Mouse (Mus musculus) lung, embryonic 16.5 days (tissue): Measurements from ENCODE around the gene Fam189a2. TPM values are rescaled to one million over a fixed set of nuclear protein-coding genes. Genes with fewer than 3 reads are reported as not detected.

Experiments used
- ATAC-seq: fragments of 200-750 bp; cut with Nextera tagmentation; 2 replicates; pipeline ENCODE4 v1.8.0; 2017; ENCODE audit warnings: low read depth, mild to moderate bottlenecking, moderate library complexity
- H3K27ac ChIP-seq: fragments of 300-500 bp; sonication (generic); 2 replicates; pipeline ENCODE4 v1.5.1; 2014; ENCODE audit warnings: mild to moderate bottlenecking, control low read depth, low read length
- H3K27me3 ChIP-seq: fragments of 300-500 bp; sonication (generic); 2 replicates; pipeline ENCODE4 v1.6.1; 2014; ENCODE audit warnings: low read depth, low read length, mixed read lengths; ENCODE audit not compliant: control insufficient read depth, insufficient read depth
- H3K36me3 ChIP-seq: fragments of 300-500 bp; sonication (generic); 2 replicates; pipeline ENCODE4 v1.6.1; 2014; ENCODE audit warnings: low read length; ENCODE audit not compliant: control insufficient read depth, insufficient read depth
- H3K4me1 ChIP-seq: fragments of 300-500 bp; sonication (generic); replicated peaks from 2 replicates; pipeline ENCODE4 v1.6.1; 2014; ENCODE audit warnings: low read length, mixed read lengths; ENCODE audit not compliant: control insufficient read depth, insufficient read depth
- H3K4me2 ChIP-seq: fragments of 300-500 bp; sonication (generic); 2 replicates; pipeline ENCODE4 v1.6.1; 2014; ENCODE audit warnings: low read depth, low read length, control low read depth
- H3K4me3 ChIP-seq: fragments of 300-500 bp; sonication (generic); 2 replicates; pipeline ENCODE4 v1.5.1; 2014; ENCODE audit warnings: mild to moderate bottlenecking, low read length, control low read depth
- H3K9ac ChIP-seq: fragments of 300-500 bp; sonication (generic); 2 replicates; pipeline ENCODE4 v1.6.1; 2014; ENCODE audit warnings: low read length, control low read depth
- H3K9me3 ChIP-seq: fragments of 300-500 bp; sonication (generic); 2 replicates; pipeline ENCODE4 v1.6.1; 2016; ENCODE audit warnings: low read length; ENCODE audit not compliant: control insufficient read depth
- WGBS: fragments of 180-500 bp; shearing (Covaris S2); extraction: QIAGEN DNeasy Blood & Tissue Kit; methylation state at CpG from one replicate; pipeline ENCODE4 v1.1.7; 2014; 5-methylcytosine and 5-hydroxymethylcytosine counted together
- polyA plus RNA-seq: library from polyadenylated mRNA; unstranded; fragments of >200 nt; fragmentation: Nextera tagmentation; extraction: Ambion mirVana; gene quantifications from 2 replicates; pipeline ENCODE4 v1.2.1, GENCODE M21; 2015

Gene Fam189a2
- polyA plus RNA-seq, 1 experiment from 2014 or later: 1.6 TPM

DNA sequence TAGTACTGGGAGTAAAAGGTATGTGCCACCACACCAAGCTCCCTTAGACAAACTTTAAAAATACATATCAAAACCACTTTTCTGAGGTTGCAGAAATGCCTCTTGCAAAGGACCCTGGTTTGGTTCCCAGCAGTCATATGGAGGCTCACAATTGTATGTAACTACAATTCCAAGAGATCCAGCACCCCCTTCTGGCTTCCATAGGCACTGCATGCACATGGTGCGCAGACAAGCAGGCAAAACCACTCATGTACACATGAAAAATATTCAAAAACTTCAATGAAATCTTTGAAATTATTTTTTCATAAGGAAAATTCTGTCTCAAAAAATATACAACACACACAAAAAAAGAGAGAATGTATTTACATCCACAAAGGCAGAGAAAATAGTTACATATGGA, 26.1 kb upstream of the Fam189a2 start:
- H3K9me3 ChIP-seq: no peaks in the 10 kb centered on the region
- ATAC-seq: no peak
- peaks cover 12% of the 10 kb centered on the region for H3K4me1 ChIP-seq
- H3K36me3 ChIP-seq: no peaks in the 10 kb centered on the region
- 100% methylated on average over 1 of the region's 1 CpGs for WGBS
- H3K4me3 ChIP-seq: no peak overlapping the region
- no peak overlapping the region for H3K9ac ChIP-seq
- H3K27me3 ChIP-seq: no peaks in the 10 kb centered on the region
- H3K4me2 ChIP-seq: no peak overlapping the region
- H3K27ac ChIP-seq: no peak overlapping the region

DNA sequence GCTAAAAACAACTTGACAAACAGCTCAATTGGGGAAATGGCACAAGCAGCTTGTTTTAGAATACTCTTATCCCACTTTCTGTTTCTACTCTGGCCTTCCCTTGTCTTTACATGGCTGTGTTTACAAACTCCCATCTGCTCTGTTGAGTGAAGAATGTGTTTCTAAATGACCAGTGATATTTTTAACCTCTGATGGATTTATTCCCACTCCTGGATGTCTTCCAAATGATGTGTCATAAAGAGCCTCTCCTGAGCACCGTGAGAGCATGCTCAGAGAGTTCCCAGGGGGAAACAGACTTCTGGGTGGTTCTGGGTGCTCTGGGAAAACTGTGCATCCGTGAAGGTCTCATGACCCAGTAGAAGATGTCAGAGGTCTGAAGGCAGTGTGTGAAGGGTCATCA, 24.1 kb upstream of the Fam189a2 start:
- no peaks in the 10 kb centered on the region for H3K9me3 ChIP-seq
- ATAC-seq: peak; percentile 83
- WGBS: 27% methylated on average over 2 of the region's 2 CpGs
- H3K4me2 ChIP-seq: no peak overlapping the region
- no peak overlapping the region for H3K4me3 ChIP-seq
- peak overlapping the region; percentile 81 for H3K27ac ChIP-seq
- peaks cover 15% of the 10 kb centered on the region for H3K4me1 ChIP-seq
- no peaks in the 10 kb centered on the region for H3K36me3 ChIP-seq
- H3K27me3 ChIP-seq: no peaks in the 10 kb centered on the region
- no peak overlapping the region for H3K9ac ChIP-seq

DNA sequence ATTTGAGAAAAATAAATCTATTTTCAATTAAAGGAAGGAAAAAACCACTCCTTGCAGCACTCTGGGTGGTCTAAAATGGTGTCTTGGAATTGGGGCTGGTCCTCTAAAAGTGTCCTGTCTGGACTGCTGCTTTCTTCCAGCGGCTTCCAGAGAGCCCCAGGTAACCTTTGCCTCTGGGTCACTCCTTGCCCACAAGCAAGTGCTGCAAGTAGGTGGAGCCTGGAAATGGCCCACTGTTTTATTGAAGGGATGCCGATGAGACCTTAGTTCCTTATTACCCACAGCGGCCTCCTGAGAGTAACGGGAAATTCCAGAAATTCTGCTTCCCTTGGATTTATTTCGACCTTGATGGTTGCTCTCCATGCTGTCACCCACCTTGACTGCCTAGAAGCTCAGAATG, 23.4 kb upstream of the Fam189a2 start:
- peaks cover 17% of the 10 kb centered on the region for H3K4me1 ChIP-seq
- H3K36me3 ChIP-seq: no peaks in the 10 kb centered on the region
- no peaks in the 10 kb centered on the region for H3K9me3 ChIP-seq
- no peak overlapping the region for H3K9ac ChIP-seq
- H3K4me2 ChIP-seq: no peak overlapping the region; the same call in 1 of the 2 replicates
- no peak for ATAC-seq
- peak overlapping the region; percentile 81 for H3K27ac ChIP-seq
- 18% methylated on average over 5 of the region's 5 CpGs for WGBS
- no peaks in the 10 kb centered on the region for H3K27me3 ChIP-seq
- no peak overlapping the region for H3K4me3 ChIP-seq

DNA sequence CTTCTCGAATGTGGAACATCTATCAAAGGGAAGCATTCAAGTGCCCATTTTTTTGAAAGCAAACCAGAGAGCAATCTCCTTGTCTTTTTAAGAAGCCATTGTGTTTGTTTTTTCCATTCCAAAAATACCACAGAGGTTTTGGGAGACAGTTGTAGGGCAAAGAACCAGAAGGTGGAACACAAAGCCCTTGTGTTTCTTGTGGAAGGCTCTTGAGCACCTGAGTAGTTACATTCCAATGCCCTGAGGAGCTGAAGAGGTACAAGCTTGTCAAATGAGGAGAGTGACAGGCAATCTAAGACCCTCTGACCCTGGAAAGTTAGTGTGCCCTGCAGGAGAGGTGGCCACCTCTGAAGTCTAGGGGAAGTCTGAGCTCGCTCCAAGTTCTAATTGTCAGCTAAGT, 19.7 kb upstream of the Fam189a2 start:
- Histone ChIP-seq H3K9me3 (no peaks in the 10 kb centered on the region), H3K9ac (no peak overlapping the region), H3K4me1 (peaks cover 27% of the 10 kb centered on the region), H3K27me3 (no peaks in the 10 kb centered on the region), H3K4me2 (no peak overlapping the region), H3K4me3 (no peak overlapping the region), H3K36me3 (no peaks in the 10 kb centered on the region), H3K27ac (peak overlapping the region; percentile 61)
- ATAC-seq: 0 out of 2 replicates have a peak, but pooled peaks have one; percentile 20
- 41% methylated on average over 2 of the region's 2 CpGs for WGBS

DNA sequence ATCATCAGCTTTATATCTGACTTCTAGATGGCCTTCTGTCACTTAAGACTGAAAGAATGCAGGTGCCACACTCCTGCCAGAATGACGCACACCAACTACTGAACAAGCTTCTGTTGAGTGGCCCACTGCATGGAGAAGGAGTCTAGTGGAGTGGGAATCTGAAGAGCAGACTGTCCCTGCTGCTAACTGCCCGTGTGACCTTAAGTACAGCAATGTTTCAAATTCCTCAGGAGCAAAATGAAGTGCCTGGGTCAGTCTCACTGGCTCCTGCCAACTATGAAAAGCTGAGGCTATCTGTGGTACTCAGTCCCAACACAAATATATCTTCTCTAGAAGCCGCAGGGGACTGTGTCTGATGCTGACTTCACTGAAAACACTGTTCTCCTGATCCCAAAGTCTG, 18.5 kb upstream of the Fam189a2 start:
- 37% methylated on average over 3 of the region's 3 CpGs for WGBS
- Histone ChIP-seq H3K27ac (peak overlapping the region; percentile 60), H3K4me2 (no peak overlapping the region)

DNA sequence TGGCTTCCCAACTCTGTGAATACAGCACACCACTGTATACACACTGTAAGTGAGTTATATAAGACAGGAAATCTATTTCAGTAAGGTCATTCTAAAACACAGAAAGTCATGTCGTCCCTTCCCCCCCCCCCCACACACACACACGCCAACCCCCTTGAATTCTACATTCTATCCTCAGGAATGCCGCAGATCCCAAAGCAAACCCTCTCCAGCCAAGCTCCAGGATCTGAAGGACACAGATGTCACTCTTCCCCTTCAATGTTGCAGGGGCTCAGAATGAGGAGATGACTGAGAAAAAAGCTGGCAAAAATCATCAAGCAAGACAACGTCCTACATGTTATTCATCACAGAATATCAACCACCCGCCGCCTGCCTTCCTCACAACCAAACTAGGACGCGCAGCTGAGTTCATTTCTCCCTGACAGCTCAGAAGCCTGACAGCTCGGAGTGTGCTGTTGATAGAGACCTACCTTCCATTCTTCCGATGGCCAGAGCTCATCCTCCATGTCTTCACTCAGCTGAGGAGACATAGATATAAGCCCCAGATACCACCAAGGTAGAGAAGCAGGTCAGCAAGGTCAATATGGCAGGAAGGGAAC, 15.7 kb upstream of the Fam189a2 start:
- Histone ChIP-seq H3K4me2 (0 out of 2 replicates have a peak overlapping the region, but pooled peaks have one; percentile 11), H3K9ac (no peak overlapping the region), H3K27me3 (no peaks in the 10 kb centered on the region), H3K27ac (peak overlapping the region; percentile 16; the same call in 1 of the 2 replicates), H3K9me3 (no peaks in the 10 kb centered on the region), H3K36me3 (no peaks in the 10 kb centered on the region), H3K4me1 (peaks cover 15% of the 10 kb centered on the region), H3K4me3 (no peak overlapping the region)
- peak; percentile 62 for ATAC-seq
- 44% methylated on average over 10 of the region's 10 CpGs for WGBS

More for the DNA sequence above, 18.5 kb upstream of the Fam189a2 start:
- Histone ChIP-seq H3K9me3 (no peaks in the 10 kb centered on the region), H3K4me3 (no peak overlapping the region), H3K4me1 (peaks cover 18% of the 10 kb centered on the region), H3K27me3 (no peaks in the 10 kb centered on the region), H3K36me3 (no peaks in the 10 kb centered on the region), H3K9ac (no peak overlapping the region)
- peak; percentile 59 for ATAC-seq

DNA sequence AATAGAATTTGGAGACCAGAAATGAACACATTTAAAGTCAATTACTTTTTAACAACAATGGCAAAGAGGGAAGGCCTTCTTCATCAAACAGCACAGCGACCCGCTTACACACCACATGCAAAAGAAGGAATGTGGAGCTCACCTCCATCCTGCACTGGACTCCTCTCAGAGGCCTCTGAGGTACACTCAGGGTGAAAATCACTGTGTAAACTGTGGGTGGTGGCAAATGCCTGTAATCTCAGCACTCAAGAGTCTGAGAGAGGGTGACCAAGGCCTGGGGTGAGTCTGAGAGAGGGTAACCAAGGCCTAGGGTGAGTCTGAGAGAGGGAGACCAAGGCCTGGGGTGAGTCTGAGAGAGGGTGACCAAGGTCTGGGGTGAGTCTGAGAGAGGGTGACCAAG, 11.6 kb upstream of the Fam189a2 start:
- peak; percentile 55; the same call in 1 of the 2 replicates for ATAC-seq
- Histone ChIP-seq H3K36me3 (no peaks in the 10 kb centered on the region), H3K4me1 (peaks cover 7% of the 10 kb centered on the region; the same call in 1 of the 2 replicates), H3K27me3 (no peaks in the 10 kb centered on the region), H3K9ac (no peak overlapping the region), H3K4me2 (no peak overlapping the region), H3K27ac (no peak overlapping the region), H3K9me3 (no peaks in the 10 kb centered on the region), H3K4me3 (no peak overlapping the region)
- WGBS: 67% methylated on average over 2 of the region's 2 CpGs

DNA sequence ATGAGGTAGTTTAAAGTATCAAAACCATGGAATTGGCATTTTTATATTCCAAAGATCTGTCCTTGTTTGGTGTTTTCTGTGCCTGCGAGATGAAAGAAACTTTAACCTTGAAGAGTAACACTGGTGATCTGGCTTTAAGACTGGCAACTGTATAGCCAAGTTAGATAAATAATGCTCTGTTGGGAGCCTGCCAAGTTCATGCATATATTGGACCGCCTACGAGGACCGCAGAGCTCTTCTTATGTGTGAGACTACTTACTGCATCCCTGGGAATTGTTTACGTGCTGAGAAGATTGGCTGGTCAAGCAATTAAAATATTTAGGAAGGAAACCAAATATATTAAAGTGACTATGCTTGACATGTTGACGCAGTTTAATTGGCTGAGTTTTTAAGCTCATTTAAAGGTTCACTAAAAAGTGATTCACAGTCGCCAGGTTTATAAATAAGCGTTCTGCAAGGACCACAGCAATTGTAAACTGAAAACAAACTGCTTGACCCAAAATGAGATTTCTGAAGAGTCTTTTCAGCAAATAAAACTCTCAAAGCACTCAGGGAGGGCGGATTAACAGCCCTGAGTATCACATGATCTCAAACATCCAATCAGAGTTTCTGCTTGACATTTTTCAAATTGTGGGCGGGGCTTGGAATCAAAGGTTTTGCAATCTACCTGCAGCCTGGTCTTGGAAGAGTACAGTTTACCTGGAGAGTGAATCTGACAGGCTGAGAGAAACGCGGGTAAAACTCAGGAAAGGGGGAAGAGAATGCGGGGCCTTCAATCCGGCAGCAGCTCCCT, 8.4 kb upstream of the Fam189a2 start:
- H3K27ac ChIP-seq: 0 out of 2 replicates have a peak overlapping the region, but pooled peaks have one; percentile 10
- H3K4me2 ChIP-seq: no peak overlapping the region
- peak; percentile 65; the same call in 1 of the 2 replicates for ATAC-seq
- WGBS: 46% methylated on average over 14 of the region's 14 CpGs
- no peaks in the 10 kb centered on the region for H3K36me3 ChIP-seq
- H3K9me3 ChIP-seq: 0 out of 2 replicates have a peak, but pooled peaks cover 2% of the 10 kb centered on the region
- no peak overlapping the region for H3K9ac ChIP-seq
- H3K4me1 ChIP-seq: peaks cover 7% of the 10 kb centered on the region; the same call in 1 of the 2 replicates
- H3K27me3 ChIP-seq: no peaks in the 10 kb centered on the region
- H3K4me3 ChIP-seq: no peak overlapping the region

DNA sequence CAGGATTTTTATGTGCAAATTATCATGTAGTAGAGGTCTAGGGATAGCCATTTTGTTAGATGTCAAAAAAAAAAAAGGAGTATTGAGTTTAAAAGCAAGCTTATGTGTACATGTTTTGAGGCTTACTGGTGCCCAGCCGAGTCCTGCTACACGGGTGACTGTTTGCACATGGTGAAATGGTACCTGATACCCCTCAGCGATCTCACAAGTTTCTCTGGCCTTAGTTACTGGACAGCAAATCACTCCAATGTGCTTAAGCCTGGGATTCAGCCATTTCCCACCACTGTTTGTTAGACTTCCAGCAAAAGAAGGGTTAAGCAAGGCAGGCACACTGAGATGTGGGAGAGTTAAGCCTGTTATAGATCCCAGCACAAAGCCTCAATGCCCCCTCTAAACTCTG, 3.5 kb upstream of the Fam189a2 start:
- Histone ChIP-seq H3K27me3 (peaks cover 18% of the 10 kb centered on the region), H3K4me3 (no peak overlapping the region), H3K36me3 (no peaks in the 10 kb centered on the region), H3K4me2 (no peak overlapping the region), H3K27ac (no peak overlapping the region), H3K4me1 (peaks cover 11% of the 10 kb centered on the region; the same call in 1 of the 2 replicates), H3K9me3 (0 out of 2 replicates have a peak, but pooled peaks cover 2% of the 10 kb centered on the region), H3K9ac (no peak overlapping the region)
- 76% methylated on average over 3 of the region's 3 CpGs for WGBS
- no peak for ATAC-seq
